Mouse (Mus musculus): ENCODE results near the gene Vgf. TPM values are rescaled to one million over a fixed set of nuclear protein-coding genes. Genes with fewer than 3 reads are reported as not detected.

The Vgf gene
- polyA plus RNA-seq, 1 experiment: 0.04 TPM

GRCm38 (mm10) chr5:136988420-136988819 lies 37.8 kb upstream of the Vgf start:
- no peak for TF ChIP-seq SRF (IDR thresholded peaks at IDR 0.05; ENCODE audit: control insufficient read depth, insufficient read length, low read depth)
- no peak for TF ChIP-seq MAX (IDR thresholded peaks at IDR 0.05; ENCODE audit: low read depth)
- no peak for TF ChIP-seq TCF3 (IDR thresholded peaks at IDR 0.05; ENCODE audit: insufficient read length, low read depth)
- TF ChIP-seq POLR2AphosphoS2 (IDR thresholded peaks at IDR 0.05; ENCODE audit: insufficient read length, low read depth): no peak
- no peak for TF ChIP-seq POLR2A (IDR thresholded peaks at IDR 0.05; ENCODE audit: insufficient read length, low read depth)
- TF ChIP-seq REST (IDR thresholded peaks at IDR 0.05; ENCODE audit: insufficient read depth, insufficient read length): no peak
- TF ChIP-seq E2F4 (IDR thresholded peaks at IDR 0.05; ENCODE audit: insufficient read depth): no peak
- TF ChIP-seq TCF12 (IDR thresholded peaks at IDR 0.05; ENCODE audit: insufficient read depth, poor library complexity, severe bottlenecking): no peak
- TF ChIP-seq MYOD1 (IDR thresholded peaks at IDR 0.05; ENCODE audit: control insufficient read depth in 1 of 3, insufficient read length in 2 of 3, low read depth in 2 of 3): no peak
- TF ChIP-seq CEBPB (IDR thresholded peaks at IDR 0.05; ENCODE audit: insufficient read depth, poor library complexity, severe bottlenecking): no peak
- no peak for TF ChIP-seq MYOG (IDR thresholded peaks at IDR 0.05; ENCODE audit: control insufficient read depth in 1 of 3, insufficient read depth in 1 of 3, insufficient read length in 2 of 3, low read depth in 2 of 3)
- no peak for TF ChIP-seq USF1 (IDR thresholded peaks at IDR 0.05; ENCODE audit: low read depth)
- H3K79me2 ChIP-seq (ENCODE audit: control insufficient read depth, insufficient read depth): no peaks in the 10 kb centered on the region
- H3K4me2 ChIP-seq (ENCODE audit: low read depth): peak overlapping the region; percentile 86
- peak overlapping the region; percentile 93 for H3K4me3 ChIP-seq
- no peaks in the 10 kb centered on the region for H3K27me3 ChIP-seq (ENCODE audit: control insufficient read depth, insufficient read depth, insufficient read length)
- peaks cover 6% of the 10 kb centered on the region for H3K36me3 ChIP-seq (ENCODE audit: control insufficient read depth, insufficient read depth)
- H3ac ChIP-seq (ENCODE audit: control insufficient read depth, insufficient read length): peak overlapping the region; percentile 60

GRCm38 (mm10) chr5:136989801-136990200 lies 36.4 kb upstream of the Vgf start:
- H3K27me3 ChIP-seq (ENCODE audit: control insufficient read depth, insufficient read depth, insufficient read length): no peaks in the 10 kb centered on the region
- peaks cover 6% of the 10 kb centered on the region for H3K36me3 ChIP-seq (ENCODE audit: control insufficient read depth, insufficient read depth)
- no peak overlapping the region for H3ac ChIP-seq (ENCODE audit: control insufficient read depth, insufficient read length)
- no peaks in the 10 kb centered on the region for H3K79me2 ChIP-seq (ENCODE audit: control insufficient read depth, insufficient read depth)
- H3K4me3 ChIP-seq: no peak overlapping the region
- TF ChIP-seq E2F4 (IDR thresholded peaks at IDR 0.05; ENCODE audit: insufficient read depth): no peak
- no peak for TF ChIP-seq TCF12 (IDR thresholded peaks at IDR 0.05; ENCODE audit: insufficient read depth, poor library complexity, severe bottlenecking)
- no peak for TF ChIP-seq POLR2A (IDR thresholded peaks at IDR 0.05; ENCODE audit: insufficient read length, low read depth)
- no peak for TF ChIP-seq MYOG (IDR thresholded peaks at IDR 0.05; ENCODE audit: control insufficient read depth in 1 of 3, insufficient read depth in 1 of 3, insufficient read length in 2 of 3, low read depth in 2 of 3)
- TF ChIP-seq CEBPB (IDR thresholded peaks at IDR 0.05; ENCODE audit: insufficient read depth, poor library complexity, severe bottlenecking): no peak
- TF ChIP-seq TCF3 (IDR thresholded peaks at IDR 0.05; ENCODE audit: insufficient read length, low read depth): no peak
- no peak for TF ChIP-seq REST (IDR thresholded peaks at IDR 0.05; ENCODE audit: insufficient read depth, insufficient read length)
- TF ChIP-seq POLR2AphosphoS2 (IDR thresholded peaks at IDR 0.05; ENCODE audit: insufficient read length, low read depth): no peak
- no peak for TF ChIP-seq MYOD1 (IDR thresholded peaks at IDR 0.05; ENCODE audit: control insufficient read depth in 1 of 3, insufficient read length in 2 of 3, low read depth in 2 of 3)
- no peak overlapping the region for H3K4me2 ChIP-seq (ENCODE audit: low read depth)

DNA sequence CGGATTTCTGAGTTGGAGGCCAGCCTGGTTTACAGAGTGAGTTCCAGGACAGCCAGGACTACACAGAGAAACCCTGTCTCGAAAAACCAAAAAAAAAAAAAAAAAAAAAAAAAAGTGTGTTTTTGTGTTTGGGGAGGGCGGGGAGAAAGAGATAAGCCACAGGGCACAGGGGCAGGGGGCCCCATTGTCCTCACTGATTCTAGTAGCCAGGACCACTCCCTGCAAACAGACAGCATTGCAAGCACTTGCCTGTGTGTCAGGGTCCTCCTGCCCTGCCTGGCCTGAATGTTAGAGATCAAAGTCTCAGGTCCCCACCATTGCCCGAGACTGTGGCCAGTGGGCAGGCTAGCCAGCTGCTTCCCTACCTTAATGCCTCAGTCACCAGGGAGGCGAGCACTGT lies 26.7 kb upstream of the Vgf start:
- no peak overlapping the region for H3K4me3 ChIP-seq
- TF ChIP-seq TCF12 (IDR thresholded peaks at IDR 0.05; ENCODE audit: insufficient read depth, poor library complexity, severe bottlenecking): no peak
- TF ChIP-seq MYOD1 (IDR thresholded peaks at IDR 0.05; ENCODE audit: control insufficient read depth in 1 of 3, insufficient read length in 2 of 3, low read depth in 2 of 3): no peak
- TF ChIP-seq POLR2A (IDR thresholded peaks at IDR 0.05; ENCODE audit: insufficient read length, low read depth): no peak
- TF ChIP-seq MAX (IDR thresholded peaks at IDR 0.05; ENCODE audit: low read depth): no peak
- no peak for TF ChIP-seq MYOG (IDR thresholded peaks at IDR 0.05; ENCODE audit: control insufficient read depth in 1 of 3, insufficient read depth in 1 of 3, insufficient read length in 2 of 3, low read depth in 2 of 3)
- TF ChIP-seq REST (IDR thresholded peaks at IDR 0.05; ENCODE audit: insufficient read depth, insufficient read length): no peak
- no peaks in the 10 kb centered on the region for H3K79me2 ChIP-seq (ENCODE audit: control insufficient read depth, insufficient read depth)
- no peak overlapping the region for H3ac ChIP-seq (ENCODE audit: control insufficient read depth, insufficient read length)
- no peaks in the 10 kb centered on the region for H3K36me3 ChIP-seq (ENCODE audit: control insufficient read depth, insufficient read depth)
- no peaks in the 10 kb centered on the region for H3K27me3 ChIP-seq (ENCODE audit: control insufficient read depth, insufficient read depth, insufficient read length)
- no peak overlapping the region for H3K4me2 ChIP-seq (ENCODE audit: low read depth)

GRCm38 (mm10) chr5:137000612-137001011 lies 25.6 kb upstream of the Vgf start:
- no peak for TF ChIP-seq CEBPB (IDR thresholded peaks at IDR 0.05; ENCODE audit: insufficient read depth, poor library complexity, severe bottlenecking)
- TF ChIP-seq POLR2A (IDR thresholded peaks at IDR 0.05; ENCODE audit: insufficient read length, low read depth): no peak
- TF ChIP-seq TCF3 (IDR thresholded peaks at IDR 0.05; ENCODE audit: insufficient read length, low read depth): no peak
- no peak for TF ChIP-seq REST (IDR thresholded peaks at IDR 0.05; ENCODE audit: insufficient read depth, insufficient read length)
- no peak for TF ChIP-seq POLR2AphosphoS2 (IDR thresholded peaks at IDR 0.05; ENCODE audit: insufficient read length, low read depth)
- no peak for TF ChIP-seq E2F4 (IDR thresholded peaks at IDR 0.05; ENCODE audit: insufficient read depth)
- TF ChIP-seq MYOG (IDR thresholded peaks at IDR 0.05; ENCODE audit: control insufficient read depth in 1 of 3, insufficient read depth in 1 of 3, insufficient read length in 2 of 3, low read depth in 2 of 3): no peak
- TF ChIP-seq MAX (IDR thresholded peaks at IDR 0.05; ENCODE audit: low read depth): no peak
- Histone ChIP-seq H3K36me3 (ENCODE audit: control insufficient read depth, insufficient read depth) (no peaks in the 10 kb centered on the region), H3K4me3 (no peak overlapping the region), H3K79me2 (ENCODE audit: control insufficient read depth, insufficient read depth) (no peaks in the 10 kb centered on the region), H3ac (ENCODE audit: control insufficient read depth, insufficient read length) (no peak overlapping the region), H3K27me3 (ENCODE audit: control insufficient read depth, insufficient read depth, insufficient read length) (peaks cover 6% of the 10 kb centered on the region), H3K4me2 (ENCODE audit: low read depth) (no peak overlapping the region)

GRCm38 (mm10) chr5:137007276-137007675 lies 18.9 kb upstream of the Vgf start:
- TF ChIP-seq POLR2A (IDR thresholded peaks at IDR 0.05; ENCODE audit: insufficient read length, low read depth): no peak

More at GRCm38 (mm10) chr5:137007276-137007675, 18.9 kb upstream of the Vgf start:
- Histone ChIP-seq H3K36me3 (ENCODE audit: control insufficient read depth, insufficient read depth) (no peaks in the 10 kb centered on the region), H3K4me3 (no peak overlapping the region), H3K4me2 (ENCODE audit: low read depth) (no peak overlapping the region), H3ac (ENCODE audit: control insufficient read depth, insufficient read length) (no peak overlapping the region), H3K27me3 (ENCODE audit: control insufficient read depth, insufficient read depth, insufficient read length) (peaks cover 11% of the 10 kb centered on the region), H3K79me2 (ENCODE audit: control insufficient read depth, insufficient read depth) (no peaks in the 10 kb centered on the region)

All from myocyte (in vitro differentiated cells).